Mouse (Mus musculus): ENCODE measurements around the gene Gm28635. TPM values are rescaled to one million over a fixed set of nuclear protein-coding genes. Genes with fewer than 3 reads are reported as not detected.

Gm28635 gene
- polyA plus RNA-seq, 1 experiment from 2014 or later, result not detected

DNA sequence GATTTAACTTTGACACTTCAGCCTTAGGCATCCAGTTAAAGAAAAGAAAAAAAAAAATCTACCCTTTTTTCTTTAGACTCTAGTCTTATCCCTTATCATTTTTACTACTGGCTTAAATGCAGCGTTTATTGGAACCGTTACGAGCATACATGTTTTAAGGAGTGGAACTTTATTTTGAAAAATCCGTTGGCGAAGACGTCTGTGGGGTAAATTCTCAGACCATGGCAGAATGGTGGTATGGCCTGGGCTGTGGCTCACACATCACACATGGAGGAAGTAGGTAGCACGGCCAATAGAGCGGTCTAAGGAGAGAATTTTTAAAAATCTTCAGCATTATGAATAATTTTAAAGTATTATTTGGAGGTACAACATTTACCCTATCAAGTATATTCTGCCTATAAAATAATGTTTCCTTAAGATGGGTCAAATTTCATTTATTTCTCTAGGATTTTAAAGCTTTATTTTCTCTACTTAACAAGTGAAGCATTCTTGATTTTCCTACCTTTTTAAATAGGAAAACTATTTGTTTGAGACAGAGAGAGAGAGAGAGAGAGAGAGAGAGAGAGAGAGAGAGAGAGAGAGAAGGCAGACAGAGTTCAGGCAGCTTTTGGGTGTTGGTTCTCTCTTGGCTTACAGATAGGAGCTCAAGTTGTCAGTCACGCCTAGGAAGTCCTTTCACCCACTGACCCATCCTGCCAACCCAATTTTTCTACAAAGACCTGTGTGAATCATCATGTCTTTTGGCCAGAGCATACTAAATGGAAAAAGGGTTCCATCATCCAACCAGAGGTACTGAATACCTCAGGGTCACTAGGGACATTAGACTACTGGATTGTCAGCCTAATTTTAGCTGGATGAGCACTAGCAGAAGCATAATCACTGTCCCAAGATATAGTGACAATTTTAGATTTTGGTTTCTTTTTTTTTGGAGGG lies 38.8 kb upstream of the Gm28635 start:
- no peaks in the 10 kb centered on the region for H3K27me3 ChIP-seq (ENCODE audit: control insufficient read depth, insufficient read depth, low read length)
- 37% methylated on average over 9 of the region's 9 CpGs for WGBS
- ATAC-seq (ENCODE audit: low FRiP score), result no peak
- peak overlapping the region; percentile 69 for H3K9ac ChIP-seq
- peak overlapping the region; percentile 95 for H3K27ac ChIP-seq
- H3K4me2 ChIP-seq (replicated peaks), result peak overlapping the region; percentile 89
- H3K4me3 ChIP-seq (replicated peaks; ENCODE audit: low read length), result peak overlapping the region; percentile 98
- no peak for DNase-seq (ENCODE audit: low spot score)
- H3K4me1 ChIP-seq (replicated peaks; ENCODE audit: control insufficient read depth, insufficient read depth, low read length), result peaks cover 16% of the 10 kb centered on the region
- H3K9me3 ChIP-seq (ENCODE audit: control insufficient read depth, low read length), result no peaks in the 10 kb centered on the region
- peaks cover 10% of the 10 kb centered on the region for H3K36me3 ChIP-seq (replicated peaks; ENCODE audit: control insufficient read depth, insufficient read depth)

DNA sequence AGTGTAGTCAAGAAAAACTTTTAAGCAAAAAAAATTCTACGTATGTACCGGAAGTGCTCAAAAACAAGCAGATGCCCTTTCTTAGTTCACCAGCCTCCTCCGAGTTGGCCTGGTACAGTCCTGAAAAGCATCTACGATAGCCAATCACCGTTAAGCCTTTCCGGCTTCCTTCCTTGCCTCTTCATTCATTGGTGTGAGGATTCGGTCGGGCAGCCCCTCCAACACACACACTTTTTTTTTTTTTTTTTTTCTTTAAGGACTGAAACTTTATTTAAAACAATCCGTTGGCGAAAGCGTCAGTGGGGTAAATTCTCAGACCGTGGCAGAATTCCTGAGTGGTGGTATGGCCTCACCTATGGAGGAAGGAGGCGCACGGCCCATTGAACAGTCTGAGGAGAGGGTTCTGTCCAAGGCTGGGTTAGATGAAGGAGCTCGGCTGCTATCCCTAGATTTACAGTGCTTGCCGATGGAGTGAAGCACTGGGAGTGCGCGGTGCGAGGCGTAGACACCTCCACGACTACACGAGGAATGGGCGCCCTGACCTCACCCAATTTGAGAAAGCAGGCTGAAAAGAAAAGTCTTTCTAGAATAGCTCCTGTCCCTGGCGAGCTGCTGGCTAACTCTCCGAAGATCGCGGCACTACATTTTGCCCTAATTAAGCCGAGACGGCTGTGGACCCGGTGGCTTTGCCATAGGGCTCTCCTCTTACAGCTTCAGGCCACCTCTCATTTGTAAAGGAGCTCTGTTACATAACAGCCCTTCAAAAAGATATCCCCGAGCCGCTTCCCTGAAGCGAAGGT lies 37.9 kb upstream of the Gm28635 start:
- Histone ChIP-seq H3K27ac (peak overlapping the region; percentile 95), H3K4me3 (replicated peaks; ENCODE audit: low read length) (peak overlapping the region; percentile 98), H3K36me3 (replicated peaks; ENCODE audit: control insufficient read depth, insufficient read depth) (peaks cover 6% of the 10 kb centered on the region), H3K27me3 (ENCODE audit: control insufficient read depth, insufficient read depth, low read length) (no peaks in the 10 kb centered on the region), H3K9ac (peak overlapping the region; percentile 69), H3K4me1 (replicated peaks; ENCODE audit: control insufficient read depth, insufficient read depth, low read length) (peaks cover 16% of the 10 kb centered on the region), H3K4me2 (replicated peaks) (peak overlapping the region; percentile 89), H3K9me3 (ENCODE audit: control insufficient read depth, low read length) (no peaks in the 10 kb centered on the region)
- ATAC-seq (ENCODE audit: low FRiP score) (peak; percentile 95), DNase-seq (ENCODE audit: low spot score) (peak; percentile 87)
- WGBS, result under 1% methylated on average over 33 of the region's 33 CpGs

- ATAC-seq (ENCODE audit: low FRiP score), result peak; percentile 98
- Histone ChIP-seq H3K9me3 (ENCODE audit: control insufficient read depth, low read length) (no peaks in the 10 kb centered on the region), H3K4me1 (replicated peaks; ENCODE audit: control insufficient read depth, insufficient read depth, low read length) (peaks cover 16% of the 10 kb centered on the region), H3K27me3 (ENCODE audit: control insufficient read depth, insufficient read depth, low read length) (no peaks in the 10 kb centered on the region), H3K9ac (peak within 1 kb of the TSS; percentile 96), H3K4me3 (replicated peaks; ENCODE audit: low read length) (peak within 1 kb of the TSS; percentile 98), H3K4me2 (replicated peaks) (peak within 1 kb of the TSS; percentile 89), H3K27ac (peak within 1 kb of the TSS; percentile 95), H3K36me3 (replicated peaks; ENCODE audit: control insufficient read depth, insufficient read depth) (peaks cover 13% of the 10 kb centered on the region)
- DNase-seq (ENCODE audit: low spot score), result peak; percentile 97
- WGBS, result under 1% methylated on average over 96 of the region's 107 CpGs
Measured at GRCm38 (mm10) chr2:84714811-84715561, 37.1 kb upstream of the Gm28635 start, which contains the start of gene Zdhhc5. Gene Zdhhc5 (minus strand): TSS chr2:84715180.

- H3K4me1 ChIP-seq (replicated peaks; ENCODE audit: control insufficient read depth, insufficient read depth, low read length), result peaks cover 16% of the 10 kb centered on the region
- DNase-seq (ENCODE audit: low spot score), result no peak
- H3K27ac ChIP-seq, result peak overlapping the region; percentile 95
- H3K4me2 ChIP-seq (replicated peaks), result peak overlapping the region; percentile 82
- no peaks in the 10 kb centered on the region for H3K27me3 ChIP-seq (ENCODE audit: control insufficient read depth, insufficient read depth, low read length)
- H3K9me3 ChIP-seq (ENCODE audit: control insufficient read depth, low read length), result no peaks in the 10 kb centered on the region
- WGBS, result under 1% methylated on average over 22 of the region's 26 CpGs
- peak overlapping the region; percentile 98 for H3K4me3 ChIP-seq (replicated peaks; ENCODE audit: low read length)
- no peak; the same call in 1 of the 2 replicates for ATAC-seq (ENCODE audit: low FRiP score)
- peaks cover 18% of the 10 kb centered on the region for H3K36me3 ChIP-seq (replicated peaks; ENCODE audit: control insufficient read depth, insufficient read depth)
- peak overlapping the region; percentile 96 for H3K9ac ChIP-seq
Measured at GRCm38 (mm10) chr2:84714422-84714810, 36.6 kb upstream of the Gm28635 start.

- H3K4me3 ChIP-seq (replicated peaks; ENCODE audit: low read length), result no peak overlapping the region
- peaks cover 16% of the 10 kb centered on the region for H3K4me1 ChIP-seq (replicated peaks; ENCODE audit: control insufficient read depth, insufficient read depth, low read length)
- H3K9me3 ChIP-seq (ENCODE audit: control insufficient read depth, low read length), result no peaks in the 10 kb centered on the region
- peaks cover 41% of the 10 kb centered on the region for H3K36me3 ChIP-seq (replicated peaks; ENCODE audit: control insufficient read depth, insufficient read depth)
- DNase-seq (ENCODE audit: low spot score) (no peak), ATAC-seq (ENCODE audit: low FRiP score) (no peak)
- H3K4me2 ChIP-seq (replicated peaks), result no peak overlapping the region
- no peak overlapping the region for H3K9ac ChIP-seq
- H3K27me3 ChIP-seq (ENCODE audit: control insufficient read depth, insufficient read depth, low read length), result no peaks in the 10 kb centered on the region
- 96% methylated on average over 2 of the region's 2 CpGs for WGBS
- H3K27ac ChIP-seq, result no peak overlapping the region
Measured at GRCm38 (mm10) chr2:84711898-84712297, 34.1 kb upstream of the Gm28635 start.

DNA sequence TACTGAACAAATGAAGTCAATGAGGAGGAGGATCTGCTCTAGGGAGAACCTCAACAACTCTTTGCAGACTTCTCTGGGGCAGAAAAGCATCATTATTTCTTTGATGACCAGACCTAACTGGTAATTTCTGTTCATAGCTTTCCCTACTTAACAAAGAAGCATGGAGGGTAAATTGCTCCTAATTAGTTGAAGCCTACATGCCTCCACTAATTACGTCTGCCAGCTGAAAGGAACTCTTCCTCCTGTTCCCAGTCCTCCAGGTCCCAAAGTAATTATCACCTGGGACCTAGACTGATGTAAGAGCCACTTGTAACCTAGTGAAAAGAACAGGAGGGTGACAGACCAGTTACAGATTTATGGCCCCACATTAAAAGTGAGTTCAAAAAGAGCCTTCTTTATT lies 29.7 kb upstream of the Gm28635 start:
- no peak overlapping the region for H3K4me2 ChIP-seq (replicated peaks)
- H3K9ac ChIP-seq, result no peak overlapping the region
- H3K27me3 ChIP-seq (ENCODE audit: control insufficient read depth, insufficient read depth, low read length), result no peaks in the 10 kb centered on the region
- no peak for DNase-seq (ENCODE audit: low spot score)
- H3K9me3 ChIP-seq (ENCODE audit: control insufficient read depth, low read length), result no peaks in the 10 kb centered on the region
- no peaks in the 10 kb centered on the region; the same call in 1 of the 2 replicates for H3K4me1 ChIP-seq (replicated peaks; ENCODE audit: control insufficient read depth, insufficient read depth, low read length)
- H3K27ac ChIP-seq, result no peak overlapping the region
- WGBS, result 56% methylated on average over 1 of the region's 1 CpGs
- no peak for ATAC-seq (ENCODE audit: low FRiP score)
- H3K4me3 ChIP-seq (replicated peaks; ENCODE audit: low read length), result no peak overlapping the region
- peaks cover 73% of the 10 kb centered on the region for H3K36me3 ChIP-seq (replicated peaks; ENCODE audit: control insufficient read depth, insufficient read depth)

GRCm38 (mm10) chr2:84705295-84705694 lies 27.5 kb upstream of the Gm28635 start:
- H3K27ac ChIP-seq, result no peak overlapping the region
- peaks cover 79% of the 10 kb centered on the region for H3K36me3 ChIP-seq (replicated peaks; ENCODE audit: control insufficient read depth, insufficient read depth)
- no peaks in the 10 kb centered on the region for H3K9me3 ChIP-seq (ENCODE audit: control insufficient read depth, low read length)
- no peak overlapping the region for H3K9ac ChIP-seq
- DNase-seq (ENCODE audit: low spot score), result no peak
- H3K4me3 ChIP-seq (replicated peaks; ENCODE audit: low read length), result no peak overlapping the region
- 94% methylated on average over 1 of the region's 1 CpGs for WGBS
- H3K27me3 ChIP-seq (ENCODE audit: control insufficient read depth, insufficient read depth, low read length), result no peaks in the 10 kb centered on the region
- no peaks in the 10 kb centered on the region; the same call in 1 of the 2 replicates for H3K4me1 ChIP-seq (replicated peaks; ENCODE audit: control insufficient read depth, insufficient read depth, low read length)
- no peak overlapping the region for H3K4me2 ChIP-seq (replicated peaks)
- ATAC-seq (ENCODE audit: low FRiP score), result no peak

GRCm38 (mm10) chr2:84704329-84704728 lies 26.5 kb upstream of the Gm28635 start:
- ATAC-seq (ENCODE audit: low FRiP score) (no peak), DNase-seq (ENCODE audit: low spot score) (no peak)
- H3K4me2 ChIP-seq (replicated peaks), result no peak overlapping the region
- no peak overlapping the region for H3K9ac ChIP-seq
- no peaks in the 10 kb centered on the region for H3K4me1 ChIP-seq (replicated peaks; ENCODE audit: control insufficient read depth, insufficient read depth, low read length)
- peaks cover 77% of the 10 kb centered on the region for H3K36me3 ChIP-seq (replicated peaks; ENCODE audit: control insufficient read depth, insufficient read depth)
- no peaks in the 10 kb centered on the region for H3K27me3 ChIP-seq (ENCODE audit: control insufficient read depth, insufficient read depth, low read length)
- H3K4me3 ChIP-seq (replicated peaks; ENCODE audit: low read length), result no peak overlapping the region
- no peaks in the 10 kb centered on the region for H3K9me3 ChIP-seq (ENCODE audit: control insufficient read depth, low read length)
- H3K27ac ChIP-seq, result no peak overlapping the region
- 89% methylated on average over 5 of the region's 5 CpGs for WGBS
